Mouse (Mus musculus) MEL (cell line): ENCODE measurements at regions not wholly inside any gene's neighbourhood (a gene's known extent, or its start where the extent isn't known, plus 50 kb on each side); places are given as distances from the start of the nearest gene placed in this dataset.

ENCODE experiments used
- CHD1 ChIP-seq: IDR thresholded peaks from 2 replicates; pipeline ENCODE4 v1.6.1; 2012; ENCODE audit warnings: low read depth, mild to moderate bottlenecking, inconsistent platforms, low read length, improper control_type of control experiment
- CTCF ChIP-seq, 3 experiments: IDR thresholded peaks in 2 of 3; conservative IDR thresholded peaks in 1 of 3; 2 replicates each; pipeline ENCODE4 v1.5.1; 2011 to 2012; ENCODE audit warnings: low read length in 3 of 3, low read depth in 2 of 3, mild to moderate bottlenecking in 2 of 3, improper control_type of control experiment in 1 of 3, inconsistent platforms in 1 of 3, mixed read lengths in 1 of 3, moderate library complexity in 1 of 3; ENCODE audit not compliant: control insufficient read depth in 1 of 3, insufficient read depth in 1 of 3, poor library complexity in 1 of 3, severe bottlenecking in 1 of 3
- GATA1 ChIP-seq: IDR thresholded peaks from 2 replicates; pipeline ENCODE4 v1.6.1; 2011; ENCODE audit warnings: low read depth, low read length, improper control_type of control experiment
- HCFC1 ChIP-seq: IDR thresholded peaks from 2 replicates; pipeline ENCODE4 v1.6.1; 2012; ENCODE audit warnings: low read depth, mild to moderate bottlenecking, inconsistent platforms, low read length, improper control_type of control experiment, moderate library complexity
- MAX ChIP-seq: IDR thresholded peaks from 2 replicates; pipeline ENCODE4 v1.6.1; 2011; ENCODE audit warnings: low read length, improper control_type of control experiment
- POLR2A ChIP-seq, 2 experiments: IDR thresholded peaks; 2 replicates each; pipeline ENCODE4 v1.6.1; 2011 to 2012; ENCODE audit warnings: low read length in 2 of 2, mild to moderate bottlenecking in 2 of 2, control low read depth in 1 of 2, improper control_type of control experiment in 1 of 2, low read depth in 1 of 2, moderate library complexity in 1 of 2; ENCODE audit not compliant: control insufficient read depth in 1 of 2, insufficient read depth in 1 of 2, poor library complexity in 1 of 2
- USF1 ChIP-seq: IDR thresholded peaks from 2 replicates; pipeline ENCODE4 v1.6.1; 2014; ENCODE audit warnings: low read depth, mild to moderate bottlenecking, inconsistent platforms, low read length, improper control_type of control experiment, moderate library complexity

DNA sequence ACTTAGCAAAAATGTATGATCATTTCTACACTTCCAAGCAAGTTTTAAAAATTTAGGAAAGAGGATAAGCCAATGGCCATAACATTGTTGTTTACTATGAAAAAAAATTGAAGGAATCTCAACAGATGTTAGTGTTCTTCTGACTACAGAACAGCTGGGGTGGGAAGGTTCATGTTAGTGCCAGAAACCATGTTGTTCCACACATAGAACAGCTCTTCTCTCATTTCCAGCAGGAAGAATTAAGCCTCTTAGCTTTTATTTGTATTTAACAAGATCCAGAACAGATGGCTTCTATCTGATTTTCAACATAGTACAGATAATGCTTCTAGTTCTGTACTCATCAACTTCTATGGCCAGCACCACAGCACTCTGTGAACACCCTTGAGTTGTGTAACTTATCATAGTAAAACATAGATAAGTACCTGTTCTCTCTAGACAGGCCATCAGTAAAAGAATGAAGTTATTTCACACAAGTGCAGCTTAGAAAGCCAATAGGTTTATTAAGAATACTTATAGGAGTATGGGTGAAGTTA is 241.0 kb downstream of the Plod2 start:
- TF ChIP-seq MAX, result no peak
- TF ChIP-seq HCFC1, result no peak
- no peak for TF ChIP-seq CTCF (IDR thresholded peaks at IDR 0.05 in 2 of 3, conservative IDR thresholded peaks at IDR 0.05 in 1 of 3; ENCODE audit: control insufficient read depth in 1 of 3, insufficient read depth in 1 of 3, low read depth in 2 of 3, low read length in 3 of 3, poor library complexity in 1 of 3, severe bottlenecking in 1 of 3)
- TF ChIP-seq POLR2A (IDR thresholded peaks at IDR 0.05; ENCODE audit: control insufficient read depth in 1 of 2, insufficient read depth in 1 of 2, low read depth in 1 of 2, low read length in 2 of 2, poor library complexity in 1 of 2), result no peak
- no peak for TF ChIP-seq GATA1
- TF ChIP-seq USF1, result no peak
- no peak for TF ChIP-seq CHD1
